Mouse (Mus musculus): ENCODE data around the gene Fut4. TPM values are rescaled to one million over a fixed set of nuclear protein-coding genes. Genes with fewer than 3 reads are reported as not detected.
A peak's percentile ranks its signal among the peaks of the same experiment; 100 is the strongest.

Fut4 gene
- polyA plus RNA-seq, 1 experiment: not detected

DNA sequence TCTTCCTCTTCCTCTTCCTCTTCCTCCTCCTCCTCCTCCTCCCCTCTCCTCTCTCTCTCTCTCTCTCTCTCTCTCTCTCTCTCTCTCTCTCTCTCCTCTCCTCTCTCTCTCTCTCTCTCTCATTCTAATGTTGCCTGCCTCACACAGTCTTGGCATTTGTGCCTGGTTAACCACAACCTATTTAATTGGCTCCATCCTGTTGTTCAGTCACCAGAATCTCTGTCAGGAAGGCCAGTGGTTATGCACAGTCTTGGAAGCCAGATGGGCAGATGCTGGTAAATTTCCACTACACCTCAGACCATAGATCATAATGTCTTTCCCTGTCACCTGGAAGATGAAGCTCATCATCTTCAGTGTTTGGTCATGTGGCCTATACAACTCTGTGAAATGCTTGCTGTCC lies 7.1 kb upstream of the Fut4 start:
- TF ChIP-seq TAL1 (IDR thresholded peaks at IDR 0.05; ENCODE audit: low read length) (no peak), GATA1 (IDR thresholded peaks at IDR 0.05; ENCODE audit: low read length) (no peak)
- no peaks in the 10 kb centered on the region for H3K9me3 ChIP-seq (ENCODE audit: control insufficient read depth, low read length)
- no peaks in the 10 kb centered on the region for H3K4me1 ChIP-seq (ENCODE audit: control insufficient read depth)
- no peaks in the 10 kb centered on the region for H3K27me3 ChIP-seq (ENCODE audit: control insufficient read depth)
- no peaks in the 10 kb centered on the region for H3K36me3 ChIP-seq (ENCODE audit: control insufficient read depth)
- H3K4me3 ChIP-seq (replicated peaks): no peak overlapping the region

DNA sequence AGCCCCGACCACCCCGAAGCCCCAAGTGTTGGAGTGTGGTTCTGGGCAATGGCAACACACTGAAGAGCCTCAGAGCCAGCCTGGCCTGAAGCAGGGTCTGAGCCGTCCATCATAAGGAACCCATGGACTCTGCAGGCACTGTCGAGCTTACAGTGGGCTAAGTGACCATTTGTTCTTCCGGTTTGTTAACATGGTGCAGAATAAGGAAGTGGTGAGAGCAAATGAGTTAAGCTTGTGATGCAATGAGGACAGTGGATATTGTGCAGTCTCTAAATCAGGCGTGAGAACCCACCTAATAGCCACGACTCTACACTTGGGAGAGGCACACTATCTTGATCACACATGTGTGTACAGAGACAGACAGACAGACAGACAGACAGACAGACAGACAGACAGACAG lies 6.4 kb upstream of the Fut4 start:
- TF ChIP-seq GATA1 (IDR thresholded peaks at IDR 0.05; ENCODE audit: low read length): no peak
- TF ChIP-seq TAL1 (IDR thresholded peaks at IDR 0.05; ENCODE audit: low read length): no peak
- Histone ChIP-seq H3K36me3 (ENCODE audit: control insufficient read depth) (no peaks in the 10 kb centered on the region), H3K4me3 (replicated peaks) (no peak overlapping the region), H3K4me1 (ENCODE audit: control insufficient read depth) (no peaks in the 10 kb centered on the region), H3K9me3 (ENCODE audit: control insufficient read depth, low read length) (no peaks in the 10 kb centered on the region), H3K27me3 (ENCODE audit: control insufficient read depth) (no peaks in the 10 kb centered on the region)

DNA sequence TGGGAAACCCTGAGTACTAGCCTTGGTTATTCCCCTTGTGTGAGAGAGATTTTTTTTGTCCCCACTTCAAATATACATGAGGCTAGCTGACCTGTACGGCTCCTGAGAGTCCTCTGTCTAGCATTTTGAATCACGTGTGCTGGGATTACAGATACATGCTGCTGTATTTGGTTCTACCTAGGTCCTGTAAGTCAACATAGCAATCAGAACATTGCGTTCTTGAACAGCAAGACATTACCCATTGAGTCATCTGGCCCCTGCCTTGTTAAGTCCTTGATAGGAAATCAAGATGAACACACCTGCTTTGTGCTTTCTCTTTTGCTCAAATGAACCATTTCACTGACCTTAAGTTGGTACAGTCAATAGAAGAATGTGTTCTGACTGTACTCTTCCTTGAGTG lies 2.3 kb upstream of the Fut4 start:
- Histone ChIP-seq H3K4me1 (ENCODE audit: control insufficient read depth) (no peaks in the 10 kb centered on the region; the same call in 1 of the 2 replicates), H3K9me3 (ENCODE audit: control insufficient read depth, low read length) (no peaks in the 10 kb centered on the region), H3K27me3 (ENCODE audit: control insufficient read depth) (peaks cover 20% of the 10 kb centered on the region), H3K4me3 (replicated peaks) (no peak overlapping the region), H3K36me3 (ENCODE audit: control insufficient read depth) (no peaks in the 10 kb centered on the region)
- no peak for TF ChIP-seq GATA1 (IDR thresholded peaks at IDR 0.05; ENCODE audit: low read length)
- TF ChIP-seq TAL1 (IDR thresholded peaks at IDR 0.05; ENCODE audit: low read length): no peak

DNA sequence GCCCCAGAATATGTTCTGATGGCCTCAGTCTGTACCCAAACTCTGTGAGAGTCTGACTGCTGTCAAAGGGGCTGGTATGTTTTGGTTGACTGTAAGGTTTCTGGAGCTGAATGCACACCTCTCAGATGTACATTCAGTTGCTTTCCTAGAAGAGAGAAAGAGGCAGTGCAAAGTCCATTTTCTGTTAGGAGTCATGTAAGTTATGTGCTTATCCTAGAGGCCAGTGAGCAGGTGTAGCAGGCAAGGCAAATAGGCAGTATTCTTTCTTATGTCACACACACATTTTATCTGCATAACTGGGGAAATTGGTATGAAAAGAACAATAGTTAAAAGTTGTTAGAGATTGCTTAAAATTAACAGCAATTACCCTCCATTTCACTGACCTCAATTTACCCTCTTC lies 1.8 kb upstream of the Fut4 start:
- no peak for TF ChIP-seq GATA1 (IDR thresholded peaks at IDR 0.05; ENCODE audit: low read length)
- TF ChIP-seq TAL1 (IDR thresholded peaks at IDR 0.05; ENCODE audit: low read length): no peak
- Histone ChIP-seq H3K4me3 (replicated peaks) (no peak overlapping the region), H3K9me3 (ENCODE audit: control insufficient read depth, low read length) (no peaks in the 10 kb centered on the region), H3K4me1 (ENCODE audit: control insufficient read depth) (no peaks in the 10 kb centered on the region; the same call in 1 of the 2 replicates), H3K36me3 (ENCODE audit: control insufficient read depth) (no peaks in the 10 kb centered on the region), H3K27me3 (ENCODE audit: control insufficient read depth) (peaks cover 20% of the 10 kb centered on the region)

DNA sequence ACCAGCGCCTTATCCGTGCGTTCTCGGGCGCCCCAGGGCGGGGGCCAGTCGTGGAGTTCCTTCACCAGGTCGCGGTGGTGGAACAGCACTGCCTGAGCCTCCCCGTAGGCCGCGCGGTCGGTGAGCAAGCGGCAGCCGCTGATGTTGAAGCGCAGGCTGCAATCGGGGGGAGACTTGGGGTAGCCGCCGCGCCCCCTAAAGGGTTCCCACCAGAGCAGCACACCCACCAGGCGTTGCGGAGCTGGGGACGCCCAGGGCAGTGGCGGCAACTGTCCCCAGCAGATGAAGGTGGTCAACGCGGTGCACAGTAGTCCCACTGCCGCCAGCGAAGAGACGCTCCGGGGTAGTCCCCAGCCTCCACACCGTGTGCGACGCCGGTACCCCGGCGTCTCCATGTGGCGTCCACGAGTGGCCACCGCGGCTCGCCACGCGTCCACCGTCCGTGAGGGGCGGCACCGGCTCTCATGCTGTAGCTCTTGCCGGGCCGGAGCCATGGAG lies 641 bp downstream of the Fut4 start:
- H3K9me3 ChIP-seq (ENCODE audit: control insufficient read depth, low read length): no peaks in the 10 kb centered on the region
- TF ChIP-seq TAL1 (IDR thresholded peaks at IDR 0.05; ENCODE audit: low read length) (no peak), GATA1 (IDR thresholded peaks at IDR 0.05; ENCODE audit: low read length) (no peak)
- H3K4me1 ChIP-seq (ENCODE audit: control insufficient read depth): no peaks in the 10 kb centered on the region; the same call in 1 of the 2 replicates
- H3K36me3 ChIP-seq (ENCODE audit: control insufficient read depth): no peaks in the 10 kb centered on the region
- H3K27me3 ChIP-seq (ENCODE audit: control insufficient read depth): peaks cover 20% of the 10 kb centered on the region
- H3K4me3 ChIP-seq (replicated peaks): peak overlapping the region; percentile 39

DNA sequence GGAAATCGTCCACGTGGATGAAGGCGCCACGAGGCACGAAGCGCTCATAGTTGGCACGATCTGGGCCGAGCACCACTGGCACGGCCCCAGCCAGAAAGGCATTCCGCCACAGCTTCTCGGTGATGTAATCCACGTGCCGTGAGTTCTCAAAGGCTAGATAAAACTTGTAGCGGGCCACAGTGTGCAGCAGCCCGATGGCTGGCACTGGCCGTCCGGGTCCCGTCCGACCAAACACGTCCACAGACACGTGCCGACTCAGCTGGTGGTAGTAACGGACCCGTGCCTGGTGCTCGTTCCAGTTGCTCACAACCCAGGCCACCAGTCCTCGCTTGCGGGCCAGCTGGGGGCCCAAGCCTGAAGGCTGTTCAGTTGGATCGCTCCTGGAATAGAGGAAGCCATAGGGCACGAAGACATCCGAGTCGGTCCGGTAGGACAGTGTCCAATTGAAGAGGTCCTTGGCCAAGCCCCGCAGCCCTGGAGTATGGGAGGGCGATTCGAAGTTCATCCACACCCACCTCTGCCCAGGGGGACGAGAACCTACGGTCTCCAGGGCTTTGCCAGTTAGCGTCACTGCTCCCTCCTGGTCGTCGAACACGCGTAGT lies 1.2 kb downstream of the Fut4 start:
- no peaks in the 10 kb centered on the region for H3K9me3 ChIP-seq (ENCODE audit: control insufficient read depth, low read length)

DNA sequence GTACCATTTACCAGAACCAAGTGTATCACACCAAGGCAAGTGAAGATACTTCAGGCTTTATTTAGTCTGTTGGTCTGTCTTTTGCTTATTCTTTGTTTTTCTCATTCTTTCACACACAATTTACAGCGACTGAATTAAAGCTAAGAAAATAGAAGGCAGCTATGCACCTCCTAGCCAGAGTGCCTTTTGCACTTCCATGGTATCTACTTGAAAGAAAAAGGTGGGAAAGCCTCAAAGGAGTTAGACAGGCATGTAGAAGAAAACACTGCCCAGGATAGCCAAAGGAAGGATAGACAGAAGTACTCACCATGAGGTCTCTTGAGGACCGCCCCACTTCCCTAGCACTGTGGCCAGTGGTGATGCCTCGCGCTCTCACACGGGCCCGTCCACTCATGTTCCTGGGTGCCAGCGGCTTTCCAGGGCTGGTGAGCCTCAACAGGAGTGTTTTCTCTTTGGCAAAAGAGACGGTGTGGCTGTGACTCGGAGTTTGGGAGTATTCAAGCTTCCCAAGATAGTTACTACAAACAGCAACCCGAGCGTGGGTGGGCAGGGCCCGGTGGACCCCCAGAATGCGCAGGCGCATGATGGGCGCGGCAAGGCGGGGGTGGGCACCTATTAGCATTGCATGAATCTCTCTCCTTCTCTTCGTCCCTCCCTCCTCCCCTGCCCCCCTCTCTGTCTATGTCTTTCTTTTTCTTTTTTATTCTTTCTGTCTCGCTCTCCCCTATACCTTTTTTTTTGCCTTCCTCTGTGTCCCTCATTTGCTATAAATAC lies 11.9 kb downstream of the Fut4 start, which contains the start of gene Piwil4:
Gene Piwil4, minus strand, starts transcription at position 583 of the 774 bp plus-strand sequence.
- Histone ChIP-seq H3K9me3 (ENCODE audit: control insufficient read depth, low read length) (no peaks in the 10 kb centered on the region), H3K27me3 (ENCODE audit: control insufficient read depth) (no peaks in the 10 kb centered on the region), H3K4me1 (ENCODE audit: control insufficient read depth) (peaks cover 2% of the 10 kb centered on the region; the same call in 1 of the 2 replicates), H3K36me3 (ENCODE audit: control insufficient read depth) (no peaks in the 10 kb centered on the region), H3K4me3 (replicated peaks) (no peak within 1 kb of the TSS)
- TF ChIP-seq TAL1 (IDR thresholded peaks at IDR 0.05; ENCODE audit: low read length): no peak
- TF ChIP-seq GATA1 (IDR thresholded peaks at IDR 0.05; ENCODE audit: low read length): no peak

More for the DNA sequence above, 1.2 kb downstream of the Fut4 start:
- Histone ChIP-seq H3K4me1 (ENCODE audit: control insufficient read depth) (no peaks in the 10 kb centered on the region; the same call in 1 of the 2 replicates), H3K27me3 (ENCODE audit: control insufficient read depth) (peaks cover 20% of the 10 kb centered on the region), H3K4me3 (replicated peaks) (peak overlapping the region; percentile 39), H3K36me3 (ENCODE audit: control insufficient read depth) (no peaks in the 10 kb centered on the region)
- TF ChIP-seq TAL1 (IDR thresholded peaks at IDR 0.05; ENCODE audit: low read length): no peak
- no peak for TF ChIP-seq GATA1 (IDR thresholded peaks at IDR 0.05; ENCODE audit: low read length)

DNA sequence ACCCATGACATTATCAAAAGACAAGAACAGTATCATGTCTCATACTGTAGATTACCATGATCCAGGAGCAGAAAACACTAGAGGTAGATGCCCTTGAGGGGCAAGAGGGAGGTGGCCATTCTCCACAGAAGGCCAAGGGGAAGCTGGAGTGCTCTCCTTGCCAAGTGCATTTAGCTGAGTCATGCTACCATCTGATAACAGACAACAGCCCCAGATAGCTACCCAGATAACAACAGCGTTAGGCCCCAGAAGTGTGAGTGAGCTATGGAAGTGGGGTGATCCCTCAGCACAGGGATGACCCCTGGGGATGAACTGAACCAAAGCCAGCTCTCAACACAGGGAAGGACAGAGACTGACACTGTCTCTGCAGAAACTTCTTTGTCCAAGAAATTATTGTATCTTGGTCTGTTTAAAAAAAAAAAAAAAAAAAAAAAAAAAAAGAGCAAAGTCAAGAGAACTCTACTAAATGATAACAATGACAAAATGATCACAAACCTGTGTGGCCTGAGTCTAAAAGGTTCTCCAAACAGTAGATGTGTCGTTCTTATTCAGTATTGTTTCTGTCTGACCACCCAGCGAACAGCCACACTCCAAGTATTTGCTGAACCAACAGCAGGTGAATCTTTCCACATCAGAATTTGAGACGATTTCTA lies 12.6 kb downstream of the Fut4 start:
- TF ChIP-seq GATA1 (IDR thresholded peaks at IDR 0.05; ENCODE audit: low read length): no peak
- no peaks in the 10 kb centered on the region for H3K9me3 ChIP-seq (ENCODE audit: control insufficient read depth, low read length)
- H3K4me1 ChIP-seq (ENCODE audit: control insufficient read depth): peaks cover 2% of the 10 kb centered on the region; the same call in 1 of the 2 replicates
- no peak overlapping the region for H3K4me3 ChIP-seq (replicated peaks)
- no peaks in the 10 kb centered on the region for H3K36me3 ChIP-seq (ENCODE audit: control insufficient read depth)
- no peaks in the 10 kb centered on the region for H3K27me3 ChIP-seq (ENCODE audit: control insufficient read depth)

Measured in erythroblast, embryonic 14.5 days (primary cell).